Mouse (Mus musculus) stomach, postnatal 0 days (tissue): ENCODE measurements around the gene Tsga10.

Source experiments
- CTCF ChIP-seq: IDR thresholded peaks from 2 replicates; pipeline ENCODE4 v1.5.1; 2016; ENCODE audit warnings: antibody characterized with exemption, low read depth, mild to moderate bottlenecking, moderate library complexity
- EP300 ChIP-seq: optimal IDR thresholded peaks from 2 replicates; pipeline ENCODE3; 2016; ENCODE audit warnings: antibody characterized with exemption

DNA sequence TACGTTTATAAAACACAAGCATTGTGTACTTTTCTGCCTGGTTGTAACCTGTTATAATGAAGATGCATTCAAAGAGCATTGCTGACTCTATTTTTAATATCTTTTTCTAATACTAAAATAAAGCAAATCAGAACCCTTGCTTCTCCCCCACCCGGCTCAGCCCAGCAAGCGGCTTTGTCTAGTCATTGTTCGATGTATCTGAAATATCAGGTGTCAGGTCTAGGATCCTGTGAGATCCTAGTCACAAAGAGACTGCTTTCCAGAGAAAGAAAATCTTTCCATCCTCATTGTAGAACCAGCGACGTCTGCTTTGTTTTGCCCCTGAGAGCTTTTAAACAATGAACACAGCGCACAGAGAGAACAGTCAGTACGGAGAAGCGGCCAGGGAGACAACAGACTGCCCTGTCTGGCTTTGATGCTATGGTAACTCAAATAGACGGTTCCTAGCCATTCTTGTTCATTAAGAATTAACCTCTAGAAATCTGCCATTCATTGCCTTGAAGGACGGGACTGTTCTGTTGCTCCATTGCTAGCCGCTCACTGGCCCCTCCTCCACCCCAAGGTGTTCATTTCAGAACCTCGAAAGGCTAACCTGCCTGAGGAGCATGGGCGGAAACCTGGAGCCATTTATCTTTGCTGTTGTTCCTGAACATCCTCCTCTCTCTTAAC, 123.5 kb downstream of the Tsga10 start:
- TF ChIP-seq CTCF (no peak), EP300 (no peak)
